Mouse (Mus musculus): ENCODE data around the gene Hrnr.
A peak's percentile ranks its signal among the peaks of the same experiment; 100 is the strongest.

Gene Hrnr

DNA sequence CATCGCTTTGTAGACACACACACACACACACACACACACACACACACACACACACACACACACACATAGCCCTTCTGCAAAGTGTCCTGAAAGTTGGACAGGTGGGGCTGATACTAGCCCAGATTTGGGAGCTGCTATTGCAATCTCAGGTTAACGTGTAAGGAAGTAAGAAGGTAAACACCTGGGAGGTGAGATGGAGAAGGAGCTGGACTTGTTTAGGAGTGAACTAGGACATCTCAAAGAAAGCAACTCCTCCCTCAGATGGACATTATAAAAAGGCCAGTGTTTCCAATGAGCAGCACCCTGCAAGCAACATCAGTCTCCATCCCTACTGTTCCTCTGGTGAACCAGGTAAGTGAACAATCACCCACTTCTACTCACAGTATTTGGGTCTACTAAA is at the start of gene Hrnr:
Gene Hrnr, plus strand, starts transcription at position 301 of the 400 bp plus-strand sequence.
- DNase-seq (ENCODE audit: extremely low read depth, insufficient read length, low spot score): no peak

DNA sequence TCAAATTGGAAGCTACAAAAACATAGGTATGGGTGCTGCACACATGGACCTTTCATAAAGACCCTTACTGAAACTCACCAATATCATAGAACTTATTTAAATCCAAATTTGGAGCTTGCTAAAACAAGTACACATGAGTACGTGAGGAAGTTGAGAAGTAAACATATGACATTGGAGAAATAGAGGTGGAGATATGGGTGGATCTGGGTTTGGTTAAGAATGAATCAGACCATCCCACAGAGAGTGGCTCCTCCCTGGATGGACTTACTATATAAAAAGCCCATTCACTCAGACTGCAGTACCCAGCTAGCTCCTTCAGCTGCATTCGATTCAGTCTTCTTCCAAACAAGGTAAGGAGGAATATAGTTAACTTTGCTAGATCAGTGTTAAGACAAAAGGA is 46.3 kb upstream of the Hrnr start, which contains the start of gene Flg:
Gene Flg, plus strand, starts transcription at position 301 of the 400 bp plus-strand sequence.
- DNase-seq (ENCODE audit: extremely low read depth, insufficient read length, low spot score): no peak

DNA sequence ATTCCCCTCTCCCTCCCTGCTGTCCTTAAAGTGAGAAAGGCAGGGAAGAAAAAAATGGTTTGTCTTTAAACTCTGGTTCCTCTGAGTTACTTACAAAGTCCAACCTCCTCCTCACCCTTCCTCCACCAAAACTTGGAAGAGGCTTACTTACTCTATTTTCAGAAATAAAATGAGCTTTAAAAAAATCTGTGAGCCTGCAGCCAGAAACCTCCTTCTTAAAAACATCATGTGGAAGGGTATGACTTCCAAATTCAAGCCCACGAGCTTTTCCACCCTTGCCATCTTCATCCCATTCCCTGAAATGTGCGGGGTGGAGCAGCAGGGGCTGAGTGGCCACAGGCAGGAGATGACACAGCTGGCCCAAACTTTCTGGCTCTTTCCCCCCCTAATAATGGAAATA is 22.0 kb upstream of the Hrnr start:
- DNase-seq (ENCODE audit: extremely low read depth, insufficient read length, low spot score): no peak

DNA sequence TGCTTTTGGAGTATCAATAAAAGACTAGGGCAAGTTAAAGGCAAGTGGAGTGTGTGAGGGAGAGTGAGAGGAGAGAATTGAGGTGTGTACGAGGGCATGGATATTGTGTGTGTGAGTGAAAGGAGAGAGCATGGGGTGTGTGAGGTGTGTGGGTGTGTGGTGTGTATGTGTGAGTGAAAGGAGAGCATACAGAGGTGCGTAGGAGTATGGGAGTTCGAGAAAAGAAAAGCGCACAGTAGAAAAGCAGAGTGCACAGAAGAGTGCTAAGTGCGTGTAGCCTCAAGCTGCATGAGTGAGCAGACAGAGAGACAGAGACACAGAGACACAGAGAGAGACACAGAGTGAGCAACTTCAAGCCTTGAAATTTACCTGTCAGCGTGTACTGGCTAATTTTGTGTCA is 19.7 kb upstream of the Hrnr start:
- no peak for DNase-seq (ENCODE audit: extremely low read depth, insufficient read length, low spot score)

DNA sequence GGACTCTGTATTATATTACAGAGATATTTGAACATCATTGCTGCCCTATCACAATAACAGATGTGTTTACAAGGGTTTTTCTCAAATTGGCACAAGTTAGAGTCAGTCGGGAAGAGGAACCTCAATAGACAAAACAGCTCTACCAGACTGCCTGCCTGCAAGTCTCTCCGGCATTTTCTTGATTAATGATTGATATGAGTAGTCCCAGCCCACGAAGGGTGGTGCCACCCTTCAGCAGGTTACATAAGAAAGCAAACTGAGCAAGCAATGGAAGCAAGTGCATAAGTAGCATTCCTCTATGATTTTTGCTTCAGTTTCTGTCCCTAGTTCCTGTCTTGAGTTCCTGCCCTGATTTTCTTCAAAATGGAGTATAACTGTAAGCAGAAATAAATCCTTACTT is 17.7 kb upstream of the Hrnr start:
- no peak for DNase-seq (ENCODE audit: extremely low read depth, insufficient read length, low spot score)

DNA sequence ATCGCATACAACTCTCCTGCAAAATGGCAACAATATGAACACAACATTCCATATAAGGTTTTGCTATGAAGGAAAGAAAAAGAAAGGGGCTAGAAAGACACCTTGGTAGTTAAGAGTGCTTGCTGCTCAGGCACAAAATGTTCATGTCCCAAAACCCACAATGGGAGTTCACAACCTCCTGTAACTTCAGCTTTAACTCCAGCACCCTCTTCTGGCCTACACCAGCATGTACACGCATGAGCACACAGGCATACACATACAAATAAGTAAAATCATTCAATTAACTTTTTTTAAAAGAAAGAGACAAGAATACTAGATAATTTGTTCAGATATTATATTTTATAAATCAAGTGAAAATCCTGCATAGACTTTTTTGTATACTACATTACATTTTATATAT is 13.4 kb upstream of the Hrnr start:
- DNase-seq (ENCODE audit: extremely low read depth, insufficient read length, low spot score): no peak

DNA sequence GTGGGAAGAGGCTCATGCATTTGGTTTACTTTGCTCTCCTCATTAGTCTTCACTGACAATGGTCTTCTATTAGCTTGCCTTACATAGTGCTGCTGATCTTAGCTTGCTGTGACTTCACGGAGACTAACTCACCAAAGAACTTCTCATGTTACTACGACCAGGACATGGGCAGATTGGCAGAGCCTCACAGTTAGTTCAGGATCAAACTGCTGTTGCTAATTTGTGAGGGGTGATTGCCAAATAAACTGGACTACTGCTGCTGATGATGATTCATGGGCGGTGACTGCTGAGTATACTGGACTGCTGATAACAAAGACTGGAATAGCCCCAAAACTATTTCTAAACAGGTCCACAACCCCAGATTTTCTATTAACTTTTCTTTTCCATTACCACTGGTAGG is 8.2 kb upstream of the Hrnr start:
- no peak for DNase-seq (ENCODE audit: extremely low read depth, insufficient read length, low spot score)

DNA sequence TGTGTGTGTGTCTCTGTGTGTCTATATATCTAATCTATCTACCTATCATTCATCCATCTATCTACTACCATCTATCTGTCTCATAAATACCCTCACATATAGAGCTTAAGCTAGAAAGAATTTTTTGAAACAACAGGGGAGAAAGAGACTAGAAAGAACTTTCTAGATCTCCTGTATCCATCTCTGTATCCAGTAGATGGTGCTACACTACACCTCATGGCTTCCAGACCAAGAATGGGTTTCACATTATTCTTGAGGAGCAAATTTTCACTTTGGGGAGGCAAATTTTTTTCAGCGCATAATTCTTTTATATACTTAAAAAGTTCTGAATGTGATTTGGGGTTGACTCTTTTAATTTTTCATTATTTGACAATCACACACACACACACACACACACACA is 5.2 kb upstream of the Hrnr start:
- DNase-seq (ENCODE audit: extremely low read depth, insufficient read length, low spot score): no peak

DNA sequence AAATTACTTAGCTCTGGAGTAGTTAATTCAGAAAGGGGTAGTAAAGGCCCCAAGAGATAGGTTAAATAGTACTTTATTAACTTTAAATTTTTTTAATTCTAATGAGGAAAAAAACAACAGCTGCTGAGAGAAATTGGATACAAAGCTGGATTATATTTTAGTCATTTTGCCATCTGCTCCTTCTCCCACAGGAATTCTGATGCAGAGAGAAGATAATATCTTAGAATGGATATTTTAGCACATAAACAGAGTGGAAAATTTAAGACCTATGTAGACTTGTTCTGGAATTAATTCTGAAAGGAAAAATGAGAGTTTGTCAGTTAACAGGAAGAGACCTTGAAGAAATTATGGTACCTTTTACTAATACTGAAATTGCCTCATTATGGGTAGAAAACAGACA is 18.2 kb downstream of the Hrnr start:
- DNase-seq (ENCODE audit: extremely low read depth, insufficient read length, low spot score): no peak

DNA sequence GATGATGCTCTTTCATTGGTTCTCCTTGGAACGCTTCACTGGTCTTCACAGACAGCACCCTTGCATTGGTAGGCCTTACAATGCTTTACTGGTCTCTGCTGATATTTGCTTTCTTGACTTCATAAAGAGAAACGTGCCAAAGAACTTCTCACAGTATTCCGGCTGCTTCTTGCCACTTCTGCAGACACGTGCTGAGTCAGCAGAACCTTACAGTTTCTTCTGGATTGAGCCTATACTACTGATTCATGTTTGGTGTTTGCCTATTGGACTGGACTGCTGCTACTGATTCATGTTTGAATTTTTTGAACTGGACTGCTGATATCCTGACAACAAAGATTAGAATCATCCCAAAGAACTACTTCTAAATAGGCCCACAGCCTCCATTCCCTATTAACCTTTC is 20.5 kb downstream of the Hrnr start:
- DNase-seq (ENCODE audit: extremely low read depth, insufficient read length, low spot score): no peak

DNA sequence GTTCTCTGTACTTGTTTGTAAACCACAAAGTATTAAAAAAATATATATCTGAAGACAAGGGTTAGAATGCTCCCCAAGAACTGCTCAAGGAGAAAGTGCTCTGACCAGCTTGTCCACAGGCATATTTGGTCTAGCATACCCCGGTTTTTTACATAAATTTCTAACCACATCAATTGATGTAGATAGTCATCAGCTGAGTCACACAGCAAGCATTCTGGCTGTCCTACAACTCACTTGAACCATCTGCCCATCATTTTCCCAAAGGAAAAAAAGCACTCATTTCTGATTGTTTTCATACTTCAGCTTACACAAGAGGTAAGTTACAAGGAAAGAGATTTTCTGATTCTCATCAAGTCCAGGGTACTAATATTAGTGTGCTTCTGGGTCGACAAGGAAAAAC is 27.3 kb downstream of the Hrnr start:
- no peak for DNase-seq (ENCODE audit: extremely low read depth, insufficient read length, low spot score)

DNA sequence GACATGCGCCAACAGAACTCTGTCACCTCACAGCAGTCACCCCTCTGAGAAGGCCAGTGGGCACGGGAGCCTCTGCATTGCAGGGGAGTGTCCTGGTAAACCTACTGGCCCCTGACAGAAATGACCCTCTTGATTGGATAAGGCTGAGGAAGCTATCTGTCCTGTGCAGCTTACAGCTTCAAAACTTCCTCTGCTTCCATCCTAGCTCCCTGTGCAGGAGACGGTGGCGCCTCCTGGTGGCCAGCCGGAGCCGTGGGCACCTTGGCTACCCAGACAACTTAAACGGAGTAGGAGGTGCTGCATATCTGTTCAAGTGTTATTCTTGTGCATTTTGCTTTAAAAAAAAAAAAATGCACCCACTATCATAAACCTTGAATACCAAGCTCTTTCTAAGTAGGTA is 40.5 kb downstream of the Hrnr start:
- peak; percentile 57 for DNase-seq (ENCODE audit: extremely low read depth, insufficient read length, low spot score)

DNA sequence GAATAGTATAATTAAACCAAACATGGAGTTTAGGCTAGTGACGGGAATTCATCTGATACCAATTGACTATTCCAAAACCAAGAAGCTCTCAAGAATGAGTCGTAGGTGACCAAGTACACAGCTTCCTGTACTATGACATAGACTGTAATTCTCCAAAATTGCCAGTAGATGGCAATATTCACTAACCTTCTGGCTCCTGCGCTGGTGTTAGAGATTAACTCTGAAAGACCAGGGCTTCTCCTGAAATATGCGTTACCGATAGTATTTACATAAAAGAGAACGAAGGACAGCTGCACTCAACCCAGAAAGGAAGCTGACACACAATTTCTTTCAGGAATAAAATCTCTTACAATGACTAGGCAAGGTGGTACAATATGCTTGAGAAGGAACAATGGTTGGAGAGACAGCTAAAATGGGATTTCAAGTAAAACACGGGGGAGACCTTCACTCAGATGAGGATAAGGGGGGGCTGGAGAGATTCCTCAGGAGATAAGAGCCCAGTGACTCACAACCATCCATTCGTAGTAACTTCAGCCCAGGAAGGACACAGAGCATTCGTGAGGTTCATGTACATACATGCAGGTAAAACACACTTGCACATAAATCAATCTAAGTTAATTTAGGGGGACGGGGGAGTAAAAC is 42.5 kb downstream of the Hrnr start:
- DNase-seq (ENCODE audit: extremely low read depth, insufficient read length, low spot score): peak; percentile 32

DNA sequence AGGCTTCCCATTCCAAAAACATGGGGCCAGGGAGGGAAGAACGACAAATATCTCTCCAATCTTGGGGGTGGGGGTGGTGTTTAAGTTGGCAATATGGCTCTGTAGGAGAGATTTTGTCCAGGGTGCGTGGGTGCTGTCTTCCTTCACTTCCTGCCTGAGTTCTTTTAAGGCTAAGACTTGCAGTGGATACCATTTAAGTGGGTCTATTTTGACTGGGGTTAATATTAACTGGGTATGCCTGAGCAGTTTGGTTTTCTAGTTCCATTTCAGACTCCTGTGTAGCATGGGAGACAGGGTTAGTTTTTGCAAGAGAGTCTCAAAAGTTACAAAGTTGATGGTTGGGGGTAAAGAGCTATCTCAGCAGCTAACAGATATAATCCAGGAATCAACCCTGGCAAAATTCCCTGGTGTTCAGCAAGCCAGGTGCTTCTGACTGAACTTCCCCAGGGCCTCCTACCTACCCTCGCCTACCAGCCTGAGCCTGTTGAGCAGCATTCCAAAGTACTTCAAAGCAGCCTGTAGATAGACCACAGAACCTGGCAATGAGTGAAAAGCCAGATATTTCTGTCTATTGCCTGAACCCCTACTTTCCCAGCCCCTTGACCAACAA is 47.5 kb downstream of the Hrnr start:
- DNase-seq (ENCODE audit: extremely low read depth, insufficient read length, low spot score): no peak

DNA sequence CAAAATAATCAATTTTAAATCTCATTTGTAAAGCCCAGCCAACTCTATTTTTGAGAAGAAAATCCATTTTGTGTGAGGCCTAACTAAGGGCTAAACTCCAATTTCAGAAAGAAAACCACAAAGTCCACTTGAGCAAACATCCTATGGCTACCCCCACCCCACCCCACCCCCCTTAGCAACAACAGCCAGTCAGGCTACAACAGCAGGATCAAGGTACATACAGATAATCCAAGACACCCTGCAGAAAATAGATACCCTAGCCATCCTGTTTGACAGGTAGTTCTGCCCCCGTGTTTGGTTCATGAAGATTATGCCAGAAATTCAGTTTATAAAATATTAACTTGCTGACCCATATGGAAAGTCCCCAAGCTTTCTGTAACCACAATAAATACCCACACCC is 48.6 kb downstream of the Hrnr start:
- DNase-seq (ENCODE audit: extremely low read depth, insufficient read length, low spot score): no peak

DNA sequence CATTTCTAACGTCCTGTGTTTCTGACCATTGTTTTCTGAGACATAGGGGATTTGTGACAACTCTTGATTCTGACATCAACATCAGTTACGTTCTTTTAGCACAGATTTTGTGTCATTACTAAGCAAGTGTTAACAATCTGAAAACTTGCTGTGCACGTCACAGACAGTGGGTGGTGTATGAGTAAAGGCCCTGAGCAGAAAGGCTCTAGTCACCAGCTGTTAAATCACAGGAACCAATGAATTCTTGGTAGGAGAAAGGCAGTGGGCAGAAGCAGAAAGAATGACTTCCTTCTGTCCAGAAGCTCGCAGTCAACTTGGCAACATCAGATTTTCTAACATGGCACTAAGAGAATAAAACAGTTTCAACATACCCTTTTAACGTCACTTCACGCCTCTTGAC is 53.9 kb downstream of the Hrnr start:
- DNase-seq (ENCODE audit: extremely low read depth, insufficient read length, low spot score): no peak

DNA sequence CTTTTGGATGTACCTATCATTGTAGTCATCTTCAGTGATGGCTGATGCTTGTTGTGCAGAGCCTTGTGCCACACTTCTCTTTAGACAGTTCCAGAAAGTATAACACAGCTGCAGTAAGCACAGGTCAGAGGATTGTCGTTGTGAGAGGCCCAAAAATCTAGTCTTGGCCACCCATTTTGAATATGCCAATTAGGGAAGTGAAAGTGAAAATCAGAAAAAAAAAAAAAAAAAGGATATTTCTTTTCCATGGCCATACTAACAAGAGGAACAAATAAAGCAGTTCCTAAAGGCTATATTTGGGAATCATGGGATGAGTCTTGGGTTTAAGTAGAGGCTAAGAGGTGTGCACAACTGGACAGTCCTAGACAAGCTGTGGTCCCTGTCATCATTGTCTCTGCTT is 55.6 kb downstream of the Hrnr start:
- DNase-seq (ENCODE audit: extremely low read depth, insufficient read length, low spot score): no peak

DNA sequence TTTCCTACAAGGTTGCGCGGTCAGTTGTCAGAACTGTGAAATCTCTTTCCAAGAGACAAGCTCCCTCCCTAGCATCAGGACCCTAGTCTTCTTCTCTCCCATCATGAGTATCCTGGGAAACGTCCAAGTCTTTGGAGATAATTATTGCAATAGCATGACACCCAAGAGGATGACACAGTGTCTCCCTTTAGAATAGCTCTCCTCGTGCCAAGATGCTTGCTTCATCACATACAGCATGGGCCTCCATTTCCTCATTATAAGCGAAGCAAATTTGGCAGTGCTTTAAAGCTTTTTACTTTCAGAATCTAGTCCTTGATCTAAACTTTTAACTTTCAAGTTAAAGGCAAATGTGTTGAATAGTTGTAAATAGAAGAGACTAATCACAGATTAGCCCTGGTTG is 56.1 kb downstream of the Hrnr start:
- no peak for DNase-seq (ENCODE audit: extremely low read depth, insufficient read length, low spot score)

DNA sequence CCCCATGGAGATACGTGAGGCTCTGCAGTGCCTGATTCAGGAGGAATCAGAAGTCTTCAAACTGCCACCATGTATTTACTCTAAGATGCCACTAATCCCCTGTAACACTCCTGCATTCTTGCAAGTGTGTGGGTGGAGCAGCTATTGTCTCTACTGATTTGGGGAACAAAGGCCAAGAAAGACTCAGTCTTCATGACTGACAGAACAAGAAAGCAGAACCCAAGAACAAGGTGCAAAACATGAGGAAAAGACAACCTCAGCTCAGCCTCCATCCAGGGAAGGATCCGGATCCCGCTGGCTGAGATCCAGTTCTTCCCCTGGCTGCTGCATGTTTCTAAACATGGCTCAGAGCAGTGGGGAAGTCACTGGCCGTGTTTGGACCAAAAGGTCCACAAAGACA is 58.6 kb downstream of the Hrnr start:
- no peak for DNase-seq (ENCODE audit: extremely low read depth, insufficient read length, low spot score)
